Mouse (Mus musculus) forebrain, embryonic 13.5 days (tissue): ENCODE results near the gene Gda. TPM values are rescaled to one million over a fixed set of nuclear protein-coding genes. Genes with fewer than 3 reads are reported as not detected.

Experiments used
- ATAC-seq: fragments of 200-750 bp; cut with Nextera tagmentation; 2 replicates; pipeline ENCODE4 v1.8.0; 2017
- H3K27ac ChIP-seq: fragments of 300-500 bp; sonication (generic); 2 replicates; pipeline ENCODE4 v1.5.1; 2015; ENCODE audit warnings: inconsistent platforms, mild to moderate bottlenecking, moderate library complexity
- H3K27me3 ChIP-seq: fragments of 300-500 bp; sonication (generic); 2 replicates; pipeline ENCODE4 v1.6.1; 2015; ENCODE audit warnings: mild to moderate bottlenecking, inconsistent platforms
- H3K36me3 ChIP-seq: fragments of 300-500 bp; sonication (generic); 2 replicates; pipeline ENCODE4 v1.6.1; 2015; ENCODE audit warnings: mild to moderate bottlenecking, inconsistent platforms; ENCODE audit not compliant: poor library complexity, severe bottlenecking
- H3K4me1 ChIP-seq: fragments of 300-500 bp; sonication (generic); 2 replicates; pipeline ENCODE4 v1.6.1; 2015; ENCODE audit warnings: inconsistent platforms
- H3K4me2 ChIP-seq: fragments of 300-500 bp; sonication (generic); 2 replicates; pipeline ENCODE4 v1.6.1; 2015; ENCODE audit warnings: inconsistent platforms, mild to moderate bottlenecking, moderate library complexity
- H3K4me3 ChIP-seq: fragments of 300-500 bp; sonication (generic); 2 replicates; pipeline ENCODE4 v1.5.1; 2015; ENCODE audit warnings: mild to moderate bottlenecking, inconsistent platforms
- H3K9ac ChIP-seq: fragments of 300-500 bp; sonication (generic); 2 replicates; pipeline ENCODE4 v1.6.1; 2015; ENCODE audit warnings: mild to moderate bottlenecking, inconsistent platforms
- H3K9me3 ChIP-seq: fragments of 300-500 bp; sonication (generic); replicated peaks from 2 replicates; pipeline ENCODE4 v1.6.1; 2016; ENCODE audit warnings: inconsistent platforms
- WGBS: fragments of 180-500 bp; shearing (Covaris S2); methylation state at CpG from one replicate; pipeline ENCODE4 v1.1.7; 2015; 5-methylcytosine and 5-hydroxymethylcytosine counted together
- polyA plus RNA-seq: library from polyadenylated mRNA; unstranded; fragments of >200 nt; fragmentation: Nextera tagmentation; extraction: Ambion mirVana; gene quantifications from 2 replicates; pipeline ENCODE4 v1.2.1, GENCODE M21; 2015

The Gda gene
- polyA plus RNA-seq, 1 experiment from 2014 or later: 0.39 TPM

- Histone ChIP-seq H3K4me3 (no peak overlapping the region), H3K4me1 (no peaks in the 10 kb centered on the region), H3K36me3 (no peaks in the 10 kb centered on the region), H3K9ac (no peak overlapping the region), H3K27ac (no peak overlapping the region), H3K4me2 (no peak overlapping the region), H3K9me3 (no peaks in the 10 kb centered on the region; the same call in 1 of the 2 replicates), H3K27me3 (no peaks in the 10 kb centered on the region)
- no peak for ATAC-seq
- 91% methylated on average over 6 of the region's 6 CpGs for WGBS
These were observed 115.5 kb downstream of the Gda start for GRCm38 (mm10) chr19:21357792-21358191.

DNA sequence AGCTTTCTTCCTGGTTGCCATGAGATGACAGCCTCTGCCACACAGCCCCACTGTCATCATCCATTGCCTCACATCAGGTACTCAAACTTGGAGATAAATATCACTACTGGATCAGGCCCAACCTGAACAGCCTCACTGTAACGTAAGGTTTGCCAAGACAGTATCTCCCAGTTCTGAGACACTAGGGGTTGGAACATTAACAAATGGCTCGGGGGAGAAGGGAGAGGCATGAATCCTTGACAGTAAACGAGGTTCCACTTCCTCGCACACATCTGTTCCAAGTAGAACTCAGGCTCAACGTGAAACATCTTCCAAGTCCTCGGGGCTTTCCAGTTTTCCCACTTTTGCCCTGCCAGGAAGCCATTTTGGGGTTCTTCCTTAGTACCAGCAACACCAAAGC is 123.6 kb downstream of the Gda start:
- H3K9me3 ChIP-seq: no peaks in the 10 kb centered on the region; the same call in 1 of the 2 replicates
- no peaks in the 10 kb centered on the region for H3K4me1 ChIP-seq
- no peak for ATAC-seq
- H3K27ac ChIP-seq: no peak overlapping the region
- no peak overlapping the region for H3K9ac ChIP-seq
- H3K36me3 ChIP-seq: no peaks in the 10 kb centered on the region
- WGBS: 90% methylated on average over 6 of the region's 6 CpGs
- H3K4me2 ChIP-seq: no peak overlapping the region
- H3K27me3 ChIP-seq: no peaks in the 10 kb centered on the region
- no peak overlapping the region for H3K4me3 ChIP-seq

DNA sequence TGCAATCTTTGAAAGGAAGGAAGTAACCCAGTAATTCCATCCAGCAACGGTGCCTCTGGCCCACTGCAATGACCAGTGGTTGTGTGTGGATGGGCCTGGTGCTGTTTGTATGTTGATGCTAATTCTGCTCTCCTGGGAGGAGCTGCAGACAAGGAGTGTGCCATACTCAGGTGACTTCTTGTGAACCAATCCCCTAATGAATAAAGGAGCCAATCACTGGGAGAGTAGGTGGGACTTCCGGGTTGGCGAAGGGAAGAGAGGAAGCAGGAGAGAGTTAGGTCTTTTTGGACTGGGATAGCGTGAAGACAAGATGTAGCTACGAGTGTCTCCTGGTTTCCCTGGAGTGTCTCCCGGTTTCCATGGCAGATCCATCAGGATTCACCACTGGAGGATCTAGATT is 126.6 kb downstream of the Gda start:
- no peak overlapping the region for H3K27ac ChIP-seq
- no peaks in the 10 kb centered on the region for H3K36me3 ChIP-seq
- 94% methylated on average over 6 of the region's 6 CpGs for WGBS
- no peak overlapping the region for H3K4me3 ChIP-seq
- ATAC-seq: no peak
- H3K27me3 ChIP-seq: no peaks in the 10 kb centered on the region
- H3K4me2 ChIP-seq: no peak overlapping the region
- H3K9ac ChIP-seq: no peak overlapping the region
- no peaks in the 10 kb centered on the region for H3K4me1 ChIP-seq
- H3K9me3 ChIP-seq: no peaks in the 10 kb centered on the region

Other genes with a start within 250 kb of the Gda start
- 125 and 130 TPM in 2 replicates for gene Zfand5, start 201.2 kb downstream of the Gda start, polyA plus RNA-seq
- gene 1110059E24Rik, start 179.5 kb upstream of the Gda start, polyA plus RNA-seq: 69.9 and 70.3 TPM in 2 replicates
- gene Abhd17b, start 179.7 kb upstream of the Gda start, polyA plus RNA-seq: 35.1 and 40.0 TPM in 2 replicates